Mouse (Mus musculus): ENCODE data around the gene Recql. TPM values are rescaled to one million over a fixed set of nuclear protein-coding genes. Genes with fewer than 3 reads are reported as not detected.

The Recql gene
- 12.8 and 13.1 TPM in 2 replicates for polyA plus RNA-seq (2012; rRNA removed)

DNA sequence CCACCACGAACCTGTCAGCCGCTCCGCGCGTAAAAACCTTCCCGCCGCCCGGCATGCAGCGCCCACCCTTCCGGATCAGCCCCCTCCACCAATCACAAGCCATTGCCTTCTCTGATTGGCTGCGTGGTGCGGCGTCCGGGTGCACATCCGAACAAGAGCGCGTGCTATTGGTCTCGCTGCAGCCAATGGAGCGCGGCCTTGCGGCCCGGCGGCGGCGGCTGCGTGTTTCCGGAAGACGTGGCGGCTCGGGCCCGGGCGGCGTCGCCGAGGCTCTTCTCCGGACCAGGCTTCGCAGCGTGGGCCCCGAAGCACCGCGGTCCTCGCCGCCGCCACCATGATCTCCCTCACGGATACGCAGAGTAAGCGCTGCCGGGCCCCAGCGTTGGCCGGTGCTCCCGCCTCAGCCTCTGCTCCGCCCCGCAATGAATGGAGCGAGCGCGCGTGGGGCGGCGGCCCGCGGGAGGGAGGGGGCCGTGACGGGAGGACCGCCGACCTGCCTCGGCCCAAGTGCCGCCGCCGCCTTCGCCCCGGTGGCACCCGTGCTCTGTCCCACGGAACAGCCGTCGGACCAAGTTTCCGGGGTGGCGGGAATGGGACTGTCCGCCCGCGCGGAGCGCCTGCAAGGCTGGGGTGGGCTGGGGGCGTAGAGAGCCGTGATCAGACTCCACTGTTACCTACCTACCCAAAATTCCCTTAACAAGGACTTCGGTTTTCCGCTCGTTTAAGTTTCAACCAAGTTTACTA is at the start of gene Recql, which contains the start of gene Golt1b:
Gene Recql (minus strand): TSS at position 77 of the 744 bp plus-strand sequence.
Gene Golt1b (plus strand): TSS at position 211 of the 744 bp plus-strand sequence.
- peak within 1 kb of the TSS; percentile 42 for H3K27ac ChIP-seq (ENCODE audit: insufficient read depth, low read length)
- peak; percentile 56; the same call in 1 of the 2 replicates for TF ChIP-seq POLR2A (IDR thresholded peaks at IDR 0.05; ENCODE audit: borderline replicate concordance, insufficient read depth, low read length)
- no peak for TF ChIP-seq CTCF (IDR thresholded peaks at IDR 0.05; ENCODE audit: borderline replicate concordance, insufficient read depth, low read depth, low read length)
- peak; percentile 98 to 99 for DNase-seq
- H3K4me1 ChIP-seq (ENCODE audit: control insufficient read depth, insufficient read depth, low read length) = peaks cover 2% of the 10 kb centered on the region; the same call in 1 of the 2 replicates
- WGBS = under 1% methylated on average over 87 of the region's 87 CpGs
- H3K27me3 ChIP-seq (ENCODE audit: control insufficient read depth, insufficient read depth, low read length) = no peaks in the 10 kb centered on the region
- peak within 1 kb of the TSS; percentile 88 for H3K4me3 ChIP-seq (replicated peaks; ENCODE audit: insufficient read depth, low read depth, low read length)

DNA sequence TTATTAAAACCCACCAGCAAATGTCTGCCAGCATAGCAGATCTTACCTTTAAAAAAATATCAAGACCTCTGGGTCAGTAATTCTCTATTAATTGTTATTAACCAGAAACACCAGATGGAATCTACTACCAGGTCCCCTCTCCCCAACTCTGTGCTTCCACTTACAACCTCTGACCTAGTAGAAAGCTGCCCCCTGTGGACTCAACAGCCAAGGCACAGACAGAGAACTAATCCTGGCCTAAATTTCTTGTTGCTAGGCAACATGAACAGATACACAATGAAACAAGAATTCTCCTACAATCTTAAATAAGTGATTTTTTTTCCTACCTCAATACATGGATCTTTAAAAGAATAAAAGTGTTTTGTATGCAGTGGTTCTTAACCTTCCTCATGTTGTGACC is 42.2 kb upstream of the Recql start:
- Histone ChIP-seq H3K4me3 (replicated peaks; ENCODE audit: insufficient read depth, low read depth, low read length) (no peak overlapping the region), H3K4me1 (ENCODE audit: control insufficient read depth, insufficient read depth, low read length) (no peaks in the 10 kb centered on the region), H3K27ac (ENCODE audit: insufficient read depth, low read length) (no peak overlapping the region), H3K27me3 (ENCODE audit: control insufficient read depth, insufficient read depth, low read length) (no peaks in the 10 kb centered on the region)
- no peak for DNase-seq
- TF ChIP-seq CTCF (IDR thresholded peaks at IDR 0.05; ENCODE audit: borderline replicate concordance, insufficient read depth, low read depth, low read length) (no peak), POLR2A (IDR thresholded peaks at IDR 0.05; ENCODE audit: borderline replicate concordance, insufficient read depth, low read length) (no peak)

DNA sequence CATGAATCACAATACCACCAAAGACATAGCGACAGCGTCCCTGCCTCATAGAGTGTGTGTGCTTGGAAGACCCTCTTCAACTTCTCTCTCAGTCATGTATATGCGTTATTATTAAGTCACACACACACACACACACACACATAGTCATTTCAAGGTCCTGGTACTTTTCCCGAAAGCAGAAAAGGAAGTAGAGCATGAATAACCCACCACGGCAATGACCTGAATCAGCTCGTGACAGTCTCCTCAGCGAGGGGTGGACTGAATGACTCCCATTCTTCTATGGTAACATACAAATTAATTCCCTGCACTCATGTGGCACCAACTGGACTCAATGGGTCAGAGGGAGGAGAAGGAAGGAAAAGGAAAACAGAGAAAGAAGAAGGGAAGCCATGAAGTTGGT is 38.1 kb upstream of the Recql start:
- TF ChIP-seq POLR2A (IDR thresholded peaks at IDR 0.05; ENCODE audit: borderline replicate concordance, insufficient read depth, low read length) (no peak), CTCF (IDR thresholded peaks at IDR 0.05; ENCODE audit: borderline replicate concordance, insufficient read depth, low read depth, low read length) (no peak)
- WGBS = 50% methylated on average over 7 of the region's 7 CpGs

DNA sequence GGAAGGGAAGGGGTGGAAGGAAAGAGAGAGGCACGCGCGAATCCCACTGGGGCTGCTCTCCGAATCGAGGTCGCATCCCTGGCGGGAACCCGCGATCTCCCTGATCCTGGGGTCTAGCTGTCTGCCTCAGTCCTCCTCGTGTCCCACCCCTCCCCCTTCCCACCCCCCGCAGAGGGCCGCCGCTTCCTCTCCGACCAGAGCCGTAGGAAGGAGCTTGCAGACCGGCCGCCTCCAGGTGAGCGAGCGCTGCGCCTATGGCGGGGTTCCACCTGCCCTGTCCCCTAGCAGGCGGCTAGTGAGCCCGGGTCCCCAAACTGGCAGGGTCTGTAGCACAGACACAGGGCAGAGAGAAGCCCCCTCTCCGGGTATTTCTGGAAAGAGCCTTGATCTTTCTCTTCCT is 27.7 kb upstream of the Recql start:
- 3% methylated on average over 24 of the region's 24 CpGs for WGBS
- H3K27ac ChIP-seq (ENCODE audit: insufficient read depth, low read length) = no peak overlapping the region
- H3K4me3 ChIP-seq (replicated peaks; ENCODE audit: insufficient read depth, low read depth, low read length) = no peak overlapping the region
- H3K27me3 ChIP-seq (ENCODE audit: control insufficient read depth, insufficient read depth, low read length) = peaks cover 2% of the 10 kb centered on the region; the same call in 1 of the 2 replicates
- H3K4me1 ChIP-seq (ENCODE audit: control insufficient read depth, insufficient read depth, low read length) = no peaks in the 10 kb centered on the region
- DNase-seq = no peak
- no peak for TF ChIP-seq CTCF (IDR thresholded peaks at IDR 0.05; ENCODE audit: borderline replicate concordance, insufficient read depth, low read depth, low read length)
- TF ChIP-seq POLR2A (IDR thresholded peaks at IDR 0.05; ENCODE audit: borderline replicate concordance, insufficient read depth, low read length) = no peak

More for the DNA sequence above, 38.1 kb upstream of the Recql start:
- no peak for DNase-seq
- Histone ChIP-seq H3K4me3 (replicated peaks; ENCODE audit: insufficient read depth, low read depth, low read length) (no peak overlapping the region), H3K27me3 (ENCODE audit: control insufficient read depth, insufficient read depth, low read length) (no peaks in the 10 kb centered on the region), H3K4me1 (ENCODE audit: control insufficient read depth, insufficient read depth, low read length) (no peaks in the 10 kb centered on the region), H3K27ac (ENCODE audit: insufficient read depth, low read length) (no peak overlapping the region)

DNA sequence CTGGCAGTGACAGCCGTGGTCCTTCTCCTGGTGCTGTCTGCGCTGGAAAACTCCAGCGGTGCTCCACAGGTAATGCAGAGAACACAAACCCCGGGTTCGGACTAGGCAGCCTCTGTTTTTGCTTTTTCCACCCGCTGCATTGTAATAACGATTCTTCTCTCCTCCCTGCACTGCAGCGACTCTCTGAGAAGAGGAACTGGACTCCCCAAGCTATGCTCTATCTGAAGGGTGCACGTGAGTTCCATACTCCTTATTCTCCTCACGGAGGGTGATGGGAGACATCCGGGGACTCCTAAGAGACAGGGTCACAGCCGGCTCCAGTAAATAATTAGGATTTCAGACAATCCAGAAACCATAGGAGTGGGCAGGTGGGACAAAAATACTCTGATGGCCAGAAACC is 27.0 kb upstream of the Recql start:
- H3K4me3 ChIP-seq (replicated peaks; ENCODE audit: insufficient read depth, low read depth, low read length) = no peak overlapping the region
- no peak overlapping the region for H3K27ac ChIP-seq (ENCODE audit: insufficient read depth, low read length)
- TF ChIP-seq POLR2A (IDR thresholded peaks at IDR 0.05; ENCODE audit: borderline replicate concordance, insufficient read depth, low read length) = no peak
- no peaks in the 10 kb centered on the region for H3K4me1 ChIP-seq (ENCODE audit: control insufficient read depth, insufficient read depth, low read length)
- WGBS = 37% methylated on average over 12 of the region's 12 CpGs
- H3K27me3 ChIP-seq (ENCODE audit: control insufficient read depth, insufficient read depth, low read length) = peaks cover 2% of the 10 kb centered on the region; the same call in 1 of the 2 replicates
- DNase-seq = no peak

DNA sequence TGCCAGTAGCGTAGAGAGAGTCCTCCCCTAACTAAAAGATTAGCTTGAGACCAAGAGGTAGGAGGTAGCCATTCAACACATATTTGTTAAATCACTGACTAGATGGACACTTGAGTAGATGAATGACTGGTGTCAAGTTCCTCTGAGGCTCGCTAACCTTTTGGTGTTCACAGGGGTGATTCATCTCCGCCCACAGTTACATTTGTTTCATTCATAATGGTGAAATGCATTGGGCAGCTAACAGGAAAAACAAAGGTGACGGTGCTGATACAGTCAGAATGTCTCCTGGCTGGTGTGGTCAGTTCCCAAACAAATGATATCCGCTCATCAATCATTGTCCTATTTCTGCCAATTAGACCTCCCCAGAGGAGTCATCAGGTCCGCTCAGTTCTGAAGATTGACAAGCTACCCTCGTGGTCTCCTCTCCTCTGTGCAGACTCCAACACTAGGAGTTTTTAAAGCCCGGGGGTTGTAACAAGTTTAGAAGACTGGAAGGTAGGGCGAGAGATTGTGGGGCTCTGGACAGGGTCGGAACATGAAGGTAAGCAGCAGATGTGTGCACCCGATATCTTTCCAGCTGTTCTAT is 26.1 kb upstream of the Recql start, which contains the start of gene Spx:
Gene Spx (plus strand): TSS at position 536 of the 586 bp plus-strand sequence.
- Histone ChIP-seq H3K4me1 (ENCODE audit: control insufficient read depth, insufficient read depth, low read length) (no peaks in the 10 kb centered on the region), H3K4me3 (replicated peaks; ENCODE audit: insufficient read depth, low read depth, low read length) (no peak within 1 kb of the TSS), H3K27me3 (ENCODE audit: control insufficient read depth, insufficient read depth, low read length) (peaks cover 2% of the 10 kb centered on the region; the same call in 1 of the 2 replicates), H3K27ac (ENCODE audit: insufficient read depth, low read length) (no peak within 1 kb of the TSS)
- no peak for DNase-seq
- 83% methylated on average over 11 of the region's 11 CpGs for WGBS
- no peak for TF ChIP-seq CTCF (IDR thresholded peaks at IDR 0.05; ENCODE audit: borderline replicate concordance, insufficient read depth, low read depth, low read length)
- TF ChIP-seq POLR2A (IDR thresholded peaks at IDR 0.05; ENCODE audit: borderline replicate concordance, insufficient read depth, low read length) = no peak

DNA sequence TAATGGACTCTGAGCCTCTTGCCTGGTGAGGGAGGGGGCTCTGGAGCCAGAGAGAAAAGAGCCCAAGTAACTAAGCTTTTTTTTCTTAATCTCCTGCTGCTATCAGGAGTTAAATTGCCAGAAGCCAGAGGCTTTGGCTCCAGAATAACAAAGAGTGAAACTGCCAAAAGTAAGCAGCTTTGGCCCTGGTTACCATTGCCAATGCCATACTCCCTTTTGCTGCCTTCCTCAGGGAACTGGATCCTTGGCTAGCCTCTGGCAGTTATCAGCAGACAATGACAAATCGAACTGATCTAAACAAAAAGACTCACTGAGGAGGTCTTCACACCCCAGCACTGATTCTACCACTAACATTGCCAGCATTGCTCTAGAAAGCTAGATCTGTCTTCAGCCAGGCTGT is 24.3 kb upstream of the Recql start:
- WGBS = 5% methylated on average over 1 of the region's 1 CpGs
- DNase-seq = no peak
- H3K27ac ChIP-seq (ENCODE audit: insufficient read depth, low read length) = no peak overlapping the region
- TF ChIP-seq POLR2A (IDR thresholded peaks at IDR 0.05; ENCODE audit: borderline replicate concordance, insufficient read depth, low read length) (no peak), CTCF (IDR thresholded peaks at IDR 0.05; ENCODE audit: borderline replicate concordance, insufficient read depth, low read depth, low read length) (no peak)
- H3K4me1 ChIP-seq (ENCODE audit: control insufficient read depth, insufficient read depth, low read length) = no peaks in the 10 kb centered on the region
- no peak overlapping the region for H3K4me3 ChIP-seq (replicated peaks; ENCODE audit: insufficient read depth, low read depth, low read length)
- H3K27me3 ChIP-seq (ENCODE audit: control insufficient read depth, insufficient read depth, low read length) = peaks cover 2% of the 10 kb centered on the region; the same call in 1 of the 2 replicates

DNA sequence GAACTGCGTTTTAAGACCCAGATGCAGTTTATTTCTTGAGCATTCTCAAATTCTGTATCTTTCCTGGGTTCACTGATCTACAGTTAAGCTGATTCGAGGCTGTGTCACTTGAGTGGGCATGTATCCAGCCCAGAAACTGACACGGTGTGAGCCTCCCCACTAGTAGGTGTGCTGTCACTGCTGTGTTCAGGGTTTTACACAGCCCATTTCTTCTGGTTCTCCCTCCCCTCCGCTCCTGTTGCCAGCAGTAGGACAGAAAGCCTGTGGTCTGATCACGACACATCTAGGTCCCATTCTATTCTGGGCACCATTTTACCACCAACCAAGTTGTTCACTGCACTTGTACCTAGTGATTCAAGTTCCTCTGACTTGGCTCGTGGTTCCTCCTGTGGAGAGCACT is 8.9 kb upstream of the Recql start:
- DNase-seq = no peak
- Histone ChIP-seq H3K4me1 (ENCODE audit: control insufficient read depth, insufficient read depth, low read length) (peaks cover 5% of the 10 kb centered on the region), H3K4me3 (replicated peaks; ENCODE audit: insufficient read depth, low read depth, low read length) (no peak overlapping the region), H3K27me3 (ENCODE audit: control insufficient read depth, insufficient read depth, low read length) (no peaks in the 10 kb centered on the region), H3K27ac (ENCODE audit: insufficient read depth, low read length) (no peak overlapping the region)
- WGBS = 70% methylated on average over 6 of the region's 6 CpGs
- no peak for TF ChIP-seq CTCF (IDR thresholded peaks at IDR 0.05; ENCODE audit: borderline replicate concordance, insufficient read depth, low read depth, low read length)
- no peak for TF ChIP-seq POLR2A (IDR thresholded peaks at IDR 0.05; ENCODE audit: borderline replicate concordance, insufficient read depth, low read length)

Data from cerebellum, adult 2 months (tissue).